Mouse (Mus musculus) thymus, adult 2 months (tissue): Measurements from ENCODE around the gene 1700061G19Rik. TPM values are rescaled to one million over a fixed set of nuclear protein-coding genes. Genes with fewer than 3 reads are reported as not detected.

ENCODE experiments used
- DNase-seq: peaks from one replicate; pipeline ENCODE4 v3.0.0; 2021
- H3K27ac ChIP-seq: fragments of 200-500 bp; 2 replicates; pipeline ENCODE4 v1.5.1; 2012; ENCODE audit warnings: low read length, control low read depth; ENCODE audit not compliant: control insufficient read depth, insufficient read depth
- H3K27me3 ChIP-seq: fragments of 200-500 bp; 2 replicates; pipeline ENCODE4 v1.6.1; 2012; ENCODE audit warnings: mild to moderate bottlenecking, low read length, moderate library complexity, mixed read lengths; ENCODE audit not compliant: control insufficient read depth, insufficient read depth
- H3K36me3 ChIP-seq: fragments of 200-500 bp; 2 replicates; pipeline ENCODE4 v1.6.1; 2012; ENCODE audit warnings: mild to moderate bottlenecking, low read length, moderate library complexity; ENCODE audit not compliant: control insufficient read depth, insufficient read depth
- H3K4me1 ChIP-seq: fragments of 200-500 bp; replicated peaks from 2 replicates; pipeline ENCODE4 v1.6.1; 2012; ENCODE audit warnings: low read length; ENCODE audit not compliant: control insufficient read depth, insufficient read depth
- H3K4me3 ChIP-seq: fragments of 200-500 bp; 2 replicates; pipeline ENCODE4 v1.5.1; 2012; ENCODE audit warnings: mild to moderate bottlenecking, low read length, control low read depth, moderate library complexity; ENCODE audit not compliant: control insufficient read depth, insufficient read depth
- CTCF ChIP-seq: fragments of 200-500 bp; IDR thresholded peaks from 2 replicates; pipeline ENCODE4 v1.5.1; 2012; ENCODE audit warnings: mild to moderate bottlenecking, control low read depth, low read length, moderate library complexity, borderline replicate concordance; ENCODE audit not compliant: control insufficient read depth, poor library complexity, insufficient read depth; ENCODE audit errors: extremely low read depth
- POLR2A ChIP-seq: fragments of 200-500 bp; IDR thresholded peaks from 2 replicates; pipeline ENCODE4 v1.6.1; 2012; ENCODE audit warnings: mild to moderate bottlenecking, low read length, control low read depth, moderate library complexity; ENCODE audit not compliant: control insufficient read depth, poor library complexity, insufficient read depth; ENCODE audit errors: extremely low read depth
- WGBS: fragments of 180-500 bp; shearing (Covaris S2); methylation state at CpG from one replicate; pipeline ENCODE4 v1.1.7; 2018; 5-methylcytosine and 5-hydroxymethylcytosine counted together
- polyA plus RNA-seq: library from polyadenylated mRNA; depleted of rRNA; stranded (reverse); fragments of >200 nt; gene quantifications from 2 replicates; pipeline ENCODE4 v1.2.3, GENCODE M21; 2012

The 1700061G19Rik gene
- polyA plus RNA-seq, 1 experiment, result 0.19 TPM

DNA sequence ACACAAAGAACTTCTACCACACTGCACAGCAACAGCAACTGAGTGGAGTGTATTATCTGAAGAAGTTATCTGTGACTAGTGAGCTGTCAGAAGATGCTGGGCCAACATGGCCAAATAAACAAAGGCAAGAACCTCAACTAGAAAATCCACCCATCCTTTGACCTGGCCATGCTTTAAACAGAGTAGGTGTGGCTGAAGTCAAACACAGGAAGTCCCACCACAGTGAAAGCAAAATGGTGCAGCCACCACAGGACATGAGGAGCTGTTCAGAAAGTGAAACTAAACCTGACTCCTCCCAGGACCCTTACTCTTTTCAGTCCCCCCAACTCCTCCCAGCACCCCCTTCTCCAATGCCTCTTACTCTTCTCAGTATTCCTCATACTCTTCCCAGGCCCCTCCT is 38.2 kb downstream of the 1700061G19Rik start:
- Histone ChIP-seq H3K36me3 (peaks cover 4% of the 10 kb centered on the region; the same call in 1 of the 2 replicates), H3K4me1 (peaks cover 17% of the 10 kb centered on the region), H3K4me3 (no peak overlapping the region), H3K27me3 (no peaks in the 10 kb centered on the region), H3K27ac (peak overlapping the region; percentile 57)
- no peak for TF ChIP-seq POLR2A
- TF ChIP-seq CTCF, result no peak
- DNase-seq, result no peak

DNA sequence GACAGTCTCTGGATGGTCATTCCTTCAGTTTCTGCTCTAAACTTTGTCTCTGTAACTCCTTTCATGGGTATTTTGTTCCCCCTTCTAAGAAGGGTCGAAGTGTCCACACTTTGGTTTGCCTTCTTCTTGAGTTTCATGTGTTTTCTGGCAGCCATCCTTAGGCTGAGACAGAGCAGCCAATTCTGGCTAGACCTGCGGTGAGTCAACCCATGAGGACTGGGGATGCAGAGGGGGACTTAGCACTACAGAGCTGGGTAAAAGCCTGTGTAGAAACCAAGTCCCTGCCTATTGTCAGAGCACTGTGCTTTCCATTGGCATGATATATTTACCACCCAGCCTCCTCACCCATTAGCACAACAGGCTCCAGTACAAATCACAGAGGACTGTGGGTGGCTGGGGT is 41.9 kb downstream of the 1700061G19Rik start:
- Histone ChIP-seq H3K4me3 (no peak overlapping the region), H3K36me3 (peaks cover 10% of the 10 kb centered on the region; the same call in 1 of the 2 replicates), H3K27me3 (no peaks in the 10 kb centered on the region), H3K27ac (no peak overlapping the region), H3K4me1 (peaks cover 12% of the 10 kb centered on the region)
- no peak for DNase-seq
- WGBS, result 98% methylated on average over 2 of the region's 2 CpGs
- TF ChIP-seq POLR2A, result no peak
- TF ChIP-seq CTCF, result no peak

DNA sequence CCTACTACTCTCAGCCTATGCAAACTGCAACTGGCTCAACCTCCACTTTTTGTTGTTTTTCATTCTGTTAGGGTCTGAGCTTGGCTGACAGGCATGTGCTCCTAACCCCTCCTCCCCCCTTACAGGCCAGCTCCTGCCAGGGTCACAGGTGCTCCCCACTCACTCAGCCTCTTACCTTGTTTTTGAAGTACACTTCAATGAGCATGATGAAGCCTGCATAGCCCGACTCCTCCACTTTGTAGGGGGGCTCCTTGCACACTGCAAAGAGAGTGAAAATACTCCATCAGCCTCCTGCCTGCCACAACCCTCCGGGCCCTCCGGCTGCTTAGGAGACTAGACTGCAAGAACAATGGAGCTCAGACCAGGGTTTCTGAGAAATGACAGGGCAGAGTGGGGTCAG is 44.4 kb downstream of the 1700061G19Rik start:
- WGBS, result 79% methylated on average over 3 of the region's 3 CpGs

DNA sequence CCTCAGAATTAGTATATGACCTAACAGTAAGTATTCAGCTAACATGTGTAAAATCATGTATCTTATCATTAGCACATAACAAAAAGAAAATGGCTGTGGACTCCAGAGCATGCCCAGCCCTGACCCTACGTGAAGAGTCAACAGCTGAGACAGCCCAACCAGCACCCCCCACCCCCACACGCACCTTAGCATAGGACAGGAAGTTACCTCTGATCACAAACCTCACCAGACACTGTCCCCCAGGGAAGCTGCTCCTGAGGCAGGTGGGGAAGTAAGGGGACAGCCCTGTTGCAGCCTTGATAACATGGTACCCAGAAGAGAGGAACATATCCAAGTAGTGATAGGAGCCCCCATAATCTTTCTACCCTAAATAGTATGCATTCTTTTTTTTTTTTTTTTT is 50.7 kb downstream of the 1700061G19Rik start:
- DNase-seq, result no peak
- TF ChIP-seq CTCF (no peak), POLR2A (no peak)
- no peaks in the 10 kb centered on the region for H3K27me3 ChIP-seq
- peaks cover 9% of the 10 kb centered on the region for H3K4me1 ChIP-seq
- no peak overlapping the region for H3K27ac ChIP-seq
- 65% methylated on average over 2 of the region's 2 CpGs for WGBS
- H3K4me3 ChIP-seq, result no peak overlapping the region
- H3K36me3 ChIP-seq, result no peaks in the 10 kb centered on the region

More for the DNA sequence above, 44.4 kb downstream of the 1700061G19Rik start:
- Histone ChIP-seq H3K36me3 (peaks cover 10% of the 10 kb centered on the region; the same call in 1 of the 2 replicates), H3K27me3 (no peaks in the 10 kb centered on the region), H3K4me3 (no peak overlapping the region), H3K4me1 (peaks cover 1% of the 10 kb centered on the region; the same call in 1 of the 2 replicates), H3K27ac (no peak overlapping the region)
- no peak for TF ChIP-seq CTCF
- TF ChIP-seq POLR2A, result no peak
- no peak for DNase-seq

DNA sequence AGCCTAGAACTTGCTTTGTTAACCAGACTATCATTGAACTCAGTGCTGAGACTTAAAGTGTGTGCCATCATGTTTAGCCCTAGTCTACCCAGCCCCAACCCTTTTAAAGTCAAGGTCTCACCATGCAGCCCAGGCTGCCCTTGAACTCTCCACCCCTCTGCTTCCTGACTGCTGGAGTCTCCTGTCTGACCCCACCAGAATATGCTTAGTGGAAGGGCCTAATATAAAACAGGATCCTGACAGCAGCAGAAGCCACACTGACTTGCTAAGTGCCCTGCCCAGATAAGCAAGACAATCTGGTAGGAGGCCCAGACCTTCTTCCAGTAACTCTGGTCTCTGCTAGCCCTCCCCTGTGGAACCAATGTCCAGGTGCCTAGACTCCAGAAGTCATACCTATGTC is 53.8 kb downstream of the 1700061G19Rik start:
- Histone ChIP-seq H3K4me1 (peaks cover 18% of the 10 kb centered on the region), H3K36me3 (no peaks in the 10 kb centered on the region), H3K4me3 (no peak overlapping the region), H3K27ac (no peak overlapping the region), H3K27me3 (no peaks in the 10 kb centered on the region)
- TF ChIP-seq CTCF, result no peak
- TF ChIP-seq POLR2A, result no peak
- DNase-seq, result no peak

DNA sequence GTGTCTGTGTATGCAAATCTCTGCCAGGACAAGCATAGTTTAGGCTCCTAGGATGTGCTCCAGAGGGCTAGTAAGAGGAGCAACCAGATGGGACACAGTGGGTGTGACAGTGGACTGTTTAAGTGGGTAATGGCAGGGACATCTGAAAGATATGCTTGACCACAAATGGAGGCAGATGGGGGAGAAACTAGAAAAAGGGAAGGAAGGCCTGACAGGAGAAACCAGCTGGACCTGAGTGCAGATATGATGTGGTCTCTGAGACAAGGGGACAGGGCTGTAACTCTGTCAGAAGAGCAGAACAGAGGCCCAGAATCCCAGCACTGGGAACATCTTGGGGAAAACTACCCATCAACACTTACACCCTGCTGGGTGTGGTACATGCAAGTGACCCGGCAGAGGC is 54.3 kb downstream of the 1700061G19Rik start:
- Histone ChIP-seq H3K27me3 (no peaks in the 10 kb centered on the region), H3K36me3 (no peaks in the 10 kb centered on the region), H3K4me1 (peaks cover 22% of the 10 kb centered on the region), H3K4me3 (no peak overlapping the region), H3K27ac (no peak overlapping the region)
- DNase-seq, result no peak
- 75% methylated on average over 1 of the region's 1 CpGs for WGBS
- TF ChIP-seq CTCF (no peak), POLR2A (no peak)

DNA sequence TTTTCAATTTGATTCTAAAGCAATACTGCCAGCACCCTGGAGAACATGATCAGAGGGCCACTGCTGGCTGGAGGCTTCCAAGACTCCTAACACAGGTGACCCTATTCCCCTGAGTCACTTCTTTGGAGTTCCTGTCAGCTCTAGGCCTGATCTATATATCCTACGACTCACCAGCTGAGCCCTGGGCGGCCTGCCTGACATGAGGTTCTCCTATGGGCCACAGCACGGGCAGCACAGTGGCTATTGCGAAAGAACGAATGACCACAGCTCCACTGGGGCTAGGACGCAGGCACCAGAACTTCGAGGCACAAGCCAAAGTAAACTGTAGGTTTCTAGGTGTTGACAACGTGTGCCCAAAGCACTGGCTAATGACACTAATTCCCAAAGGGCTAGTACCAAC is 54.7 kb downstream of the 1700061G19Rik start:
- Histone ChIP-seq H3K27ac (no peak overlapping the region), H3K36me3 (no peaks in the 10 kb centered on the region), H3K4me3 (no peak overlapping the region), H3K4me1 (peaks cover 25% of the 10 kb centered on the region), H3K27me3 (no peaks in the 10 kb centered on the region)
- DNase-seq, result no peak
- WGBS, result 89% methylated on average over 8 of the region's 8 CpGs
- TF ChIP-seq CTCF (no peak), POLR2A (no peak)
